Mouse (Mus musculus): ENCODE data around the gene Myt1l. TPM values are rescaled to one million over a fixed set of nuclear protein-coding genes. Genes with fewer than 3 reads are reported as not detected.

Gene Myt1l
- polyA plus RNA-seq, 1 experiment: not detected

GRCm38 (mm10) chr12:29868781-29869180 lies 340.6 kb downstream of the Myt1l start:
- Histone ChIP-seq H3K4me3 (ENCODE audit: insufficient read depth, low read depth, low read length) (no peak overlapping the region), H3K27ac (ENCODE audit: insufficient read depth, low read depth, low read length) (no peak overlapping the region), H3K27me3 (replicated peaks; ENCODE audit: control insufficient read depth, insufficient read depth, low read length) (no peaks in the 10 kb centered on the region), H3K4me1 (ENCODE audit: control insufficient read depth, insufficient read depth, low read length) (no peaks in the 10 kb centered on the region), H3K36me3 (ENCODE audit: control insufficient read depth, insufficient read depth, low read length) (no peaks in the 10 kb centered on the region)
- TF ChIP-seq CTCF (conservative IDR thresholded peaks at IDR 0.05; ENCODE audit: insufficient read depth, insufficient read length, low read depth, low read length) (no peak), POLR2A (IDR thresholded peaks at IDR 0.05; ENCODE audit: low read depth, low read length) (no peak)
- DNase-seq: no peak
- 81% methylated on average over 9 of the region's 9 CpGs for WGBS

GRCm38 (mm10) chr12:29872156-29872815 lies 344.1 kb downstream of the Myt1l start:
- Histone ChIP-seq H3K4me1 (ENCODE audit: control insufficient read depth, insufficient read depth, low read length) (no peaks in the 10 kb centered on the region), H3K27ac (ENCODE audit: insufficient read depth, low read depth, low read length) (no peak overlapping the region), H3K27me3 (replicated peaks; ENCODE audit: control insufficient read depth, insufficient read depth, low read length) (no peaks in the 10 kb centered on the region), H3K36me3 (ENCODE audit: control insufficient read depth, insufficient read depth, low read length) (no peaks in the 10 kb centered on the region), H3K4me3 (ENCODE audit: insufficient read depth, low read depth, low read length) (no peak overlapping the region)
- 44% methylated on average over 7 of the region's 7 CpGs for WGBS
- DNase-seq: no peak
- TF ChIP-seq CTCF (conservative IDR thresholded peaks at IDR 0.05; ENCODE audit: insufficient read depth, insufficient read length, low read depth, low read length): no peak
- TF ChIP-seq POLR2A (IDR thresholded peaks at IDR 0.05; ENCODE audit: low read depth, low read length): no peak

- TF ChIP-seq CTCF (conservative IDR thresholded peaks at IDR 0.05; ENCODE audit: insufficient read depth, insufficient read length, low read depth, low read length): no peak
- TF ChIP-seq POLR2A (IDR thresholded peaks at IDR 0.05; ENCODE audit: low read depth, low read length): no peak
- 48% methylated on average over 1 of the region's 1 CpGs for WGBS
- Histone ChIP-seq H3K27me3 (replicated peaks; ENCODE audit: control insufficient read depth, insufficient read depth, low read length) (no peaks in the 10 kb centered on the region), H3K4me3 (ENCODE audit: insufficient read depth, low read depth, low read length) (no peak overlapping the region), H3K36me3 (ENCODE audit: control insufficient read depth, insufficient read depth, low read length) (no peaks in the 10 kb centered on the region), H3K4me1 (ENCODE audit: control insufficient read depth, insufficient read depth, low read length) (no peaks in the 10 kb centered on the region), H3K27ac (ENCODE audit: insufficient read depth, low read depth, low read length) (no peak overlapping the region)
- DNase-seq: no peak
These were observed 345.1 kb downstream of the Myt1l start for GRCm38 (mm10) chr12:29873281-29873772.

GRCm38 (mm10) chr12:29877977-29878376 lies 349.8 kb downstream of the Myt1l start:
- Histone ChIP-seq H3K27ac (ENCODE audit: insufficient read depth, low read depth, low read length) (no peak overlapping the region), H3K27me3 (replicated peaks; ENCODE audit: control insufficient read depth, insufficient read depth, low read length) (no peaks in the 10 kb centered on the region), H3K36me3 (ENCODE audit: control insufficient read depth, insufficient read depth, low read length) (no peaks in the 10 kb centered on the region), H3K4me1 (ENCODE audit: control insufficient read depth, insufficient read depth, low read length) (no peaks in the 10 kb centered on the region), H3K4me3 (ENCODE audit: insufficient read depth, low read depth, low read length) (no peak overlapping the region)
- TF ChIP-seq POLR2A (IDR thresholded peaks at IDR 0.05; ENCODE audit: low read depth, low read length): no peak
- no peak for TF ChIP-seq CTCF (conservative IDR thresholded peaks at IDR 0.05; ENCODE audit: insufficient read depth, insufficient read length, low read depth, low read length)
- no peak for DNase-seq
- 65% methylated on average over 10 of the region's 10 CpGs for WGBS

GRCm38 (mm10) chr12:29882871-29883617 lies 354.9 kb downstream of the Myt1l start:
- DNase-seq: peak; percentile 43
- H3K27ac ChIP-seq (ENCODE audit: insufficient read depth, low read depth, low read length): no peak overlapping the region
- no peak overlapping the region for H3K4me3 ChIP-seq (ENCODE audit: insufficient read depth, low read depth, low read length)
- 25% methylated on average over 9 of the region's 9 CpGs for WGBS
- TF ChIP-seq CTCF (conservative IDR thresholded peaks at IDR 0.05; ENCODE audit: insufficient read depth, insufficient read length, low read depth, low read length) (peak; percentile 71), POLR2A (IDR thresholded peaks at IDR 0.05; ENCODE audit: low read depth, low read length) (no peak)
- no peaks in the 10 kb centered on the region for H3K4me1 ChIP-seq (ENCODE audit: control insufficient read depth, insufficient read depth, low read length)
- H3K36me3 ChIP-seq (ENCODE audit: control insufficient read depth, insufficient read depth, low read length): no peaks in the 10 kb centered on the region
- H3K27me3 ChIP-seq (replicated peaks; ENCODE audit: control insufficient read depth, insufficient read depth, low read length): no peaks in the 10 kb centered on the region

- Histone ChIP-seq H3K4me1 (ENCODE audit: control insufficient read depth, insufficient read depth, low read length) (no peaks in the 10 kb centered on the region), H3K36me3 (ENCODE audit: control insufficient read depth, insufficient read depth, low read length) (no peaks in the 10 kb centered on the region), H3K27me3 (replicated peaks; ENCODE audit: control insufficient read depth, insufficient read depth, low read length) (no peaks in the 10 kb centered on the region), H3K4me3 (ENCODE audit: insufficient read depth, low read depth, low read length) (no peak overlapping the region), H3K27ac (ENCODE audit: insufficient read depth, low read depth, low read length) (no peak overlapping the region)
- WGBS: 81% methylated on average over 5 of the region's 5 CpGs
- DNase-seq: no peak
- TF ChIP-seq POLR2A (IDR thresholded peaks at IDR 0.05; ENCODE audit: low read depth, low read length) (no peak), CTCF (conservative IDR thresholded peaks at IDR 0.05; ENCODE audit: insufficient read depth, insufficient read length, low read depth, low read length) (no peak)
These were observed 356.2 kb downstream of the Myt1l start for GRCm38 (mm10) chr12:29884376-29884775.

GRCm38 (mm10) chr12:29894669-29895068 lies 366.5 kb downstream of the Myt1l start:
- TF ChIP-seq CTCF (conservative IDR thresholded peaks at IDR 0.05; ENCODE audit: insufficient read depth, insufficient read length, low read depth, low read length) (peak; percentile 45), POLR2A (IDR thresholded peaks at IDR 0.05; ENCODE audit: low read depth, low read length) (no peak)
- 19% methylated on average over 3 of the region's 3 CpGs for WGBS
- peak; percentile 29 for DNase-seq
- H3K27me3 ChIP-seq (replicated peaks; ENCODE audit: control insufficient read depth, insufficient read depth, low read length): no peaks in the 10 kb centered on the region
- no peaks in the 10 kb centered on the region for H3K36me3 ChIP-seq (ENCODE audit: control insufficient read depth, insufficient read depth, low read length)
- H3K27ac ChIP-seq (ENCODE audit: insufficient read depth, low read depth, low read length): no peak overlapping the region
- no peaks in the 10 kb centered on the region for H3K4me1 ChIP-seq (ENCODE audit: control insufficient read depth, insufficient read depth, low read length)
- H3K4me3 ChIP-seq (ENCODE audit: insufficient read depth, low read depth, low read length): no peak overlapping the region

Measured in kidney, adult 2 months (tissue).